Mouse (Mus musculus) MEL (cell line): ENCODE results near the gene Creb5.

ENCODE experiments used
- BHLHE40 ChIP-seq: IDR thresholded peaks from 2 replicates; pipeline ENCODE4 v1.6.1; 2012; ENCODE audit warnings: low read depth, mild to moderate bottlenecking, inconsistent platforms, low read length, improper control_type of control experiment, borderline replicate concordance
- CHD2 ChIP-seq: IDR thresholded peaks from 2 replicates; pipeline ENCODE4 v1.6.1; 2011; ENCODE audit warnings: low read length, improper control_type of control experiment
- CTCF ChIP-seq, 3 experiments: IDR thresholded peaks in 2 of 3; conservative IDR thresholded peaks in 1 of 3; 2 replicates each; pipeline ENCODE4 v1.5.1; 2011 to 2012; ENCODE audit warnings: low read length in 3 of 3, low read depth in 2 of 3, mild to moderate bottlenecking in 2 of 3, improper control_type of control experiment in 1 of 3, inconsistent platforms in 1 of 3, mixed read lengths in 1 of 3, moderate library complexity in 1 of 3; ENCODE audit not compliant: control insufficient read depth in 1 of 3, insufficient read depth in 1 of 3, poor library complexity in 1 of 3, severe bottlenecking in 1 of 3
- ELF1 ChIP-seq: IDR thresholded peaks from 2 replicates; pipeline ENCODE4 v1.6.1; 2014; ENCODE audit warnings: low read depth, mild to moderate bottlenecking, inconsistent platforms, low read length, improper control_type of control experiment, moderate library complexity
- KAT2A ChIP-seq: conservative IDR thresholded peaks from 2 replicates; pipeline ENCODE4 v1.6.1; 2012; ENCODE audit warnings: low read depth, low read length, improper control_type of control experiment, inconsistent platforms
- MAFK ChIP-seq: IDR thresholded peaks from 2 replicates; pipeline ENCODE4 v1.6.1; 2011; ENCODE audit warnings: low read depth, mild to moderate bottlenecking, low read length, improper control_type of control experiment, borderline replicate concordance
- MAX ChIP-seq: IDR thresholded peaks from 2 replicates; pipeline ENCODE4 v1.6.1; 2011; ENCODE audit warnings: low read length, improper control_type of control experiment
- MYB ChIP-seq: IDR thresholded peaks from 2 replicates; pipeline ENCODE4 v1.6.1; 2011; ENCODE audit warnings: mild to moderate bottlenecking, low read depth, low read length, improper control_type of control experiment
- MYC ChIP-seq: IDR thresholded peaks from 2 replicates; pipeline ENCODE4 v1.6.1; 2011; ENCODE audit warnings: low read depth, mild to moderate bottlenecking, low read length, improper control_type of control experiment, moderate library complexity
- NRF1 ChIP-seq: IDR thresholded peaks from 2 replicates; pipeline ENCODE4 v1.6.1; 2014; ENCODE audit warnings: low read depth, mild to moderate bottlenecking, inconsistent platforms, low read length, improper control_type of control experiment, moderate library complexity; ENCODE audit not compliant: poor library complexity, insufficient read depth, severe bottlenecking
- POLR2A ChIP-seq, 2 experiments: IDR thresholded peaks; 2 replicates each; pipeline ENCODE4 v1.6.1; 2011 to 2012; ENCODE audit warnings: low read length in 2 of 2, mild to moderate bottlenecking in 2 of 2, control low read depth in 1 of 2, improper control_type of control experiment in 1 of 2, low read depth in 1 of 2, moderate library complexity in 1 of 2; ENCODE audit not compliant: control insufficient read depth in 1 of 2, insufficient read depth in 1 of 2, poor library complexity in 1 of 2

DNA sequence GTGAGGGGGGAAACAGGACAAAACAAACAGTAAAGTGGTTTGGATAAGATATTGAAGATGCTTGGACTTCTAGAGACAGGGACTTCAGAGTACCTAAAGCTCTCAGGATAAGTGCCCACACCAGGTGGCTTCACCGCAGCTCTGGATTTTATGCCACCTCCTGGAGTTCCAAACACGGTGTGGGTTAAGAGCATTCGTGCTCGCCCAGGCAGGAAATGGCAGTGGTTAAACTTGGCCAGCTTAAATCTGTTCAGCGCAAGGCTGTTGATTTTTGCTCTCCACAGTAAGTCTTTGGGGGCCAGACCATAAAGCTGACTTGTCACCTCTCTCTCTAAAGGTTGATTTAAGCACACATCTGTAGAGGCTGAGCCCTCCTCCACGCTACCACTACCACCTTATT is 262.3 kb downstream of the Creb5 start:
- TF ChIP-seq NRF1 = no peak
- TF ChIP-seq CTCF (IDR thresholded peaks at IDR 0.05 in 2 of 3, conservative IDR thresholded peaks at IDR 0.05 in 1 of 3; ENCODE audit: control insufficient read depth in 1 of 3, insufficient read depth in 1 of 3, low read depth in 2 of 3, low read length in 3 of 3, poor library complexity in 1 of 3, severe bottlenecking in 1 of 3) = no peak
- no peak for TF ChIP-seq MYC
- TF ChIP-seq CHD2 = no peak
- no peak for TF ChIP-seq ELF1
- no peak for TF ChIP-seq MAFK
- no peak for TF ChIP-seq BHLHE40
- no peak for TF ChIP-seq MAX
- no peak for TF ChIP-seq MYB
- TF ChIP-seq POLR2A (IDR thresholded peaks at IDR 0.05; ENCODE audit: control insufficient read depth in 1 of 2, insufficient read depth in 1 of 2, low read depth in 1 of 2, low read length in 2 of 2, poor library complexity in 1 of 2) = no peak
- TF ChIP-seq KAT2A = no peak
